Mouse (Mus musculus): Measurements from ENCODE around the gene Ldlrap1. TPM values are rescaled to one million over a fixed set of nuclear protein-coding genes. Genes with fewer than 3 reads are reported as not detected.

The Ldlrap1 gene
- polyA plus RNA-seq, 1 experiment, result 1.7 TPM

GRCm38 (mm10) chr4:134793213-134793956, 25.6 kb upstream of the Ldlrap1 start:
- no peaks in the 10 kb centered on the region for H3K27me3 ChIP-seq (ENCODE audit: control insufficient read depth, insufficient read depth, low read length)
- H3K27ac ChIP-seq (ENCODE audit: control insufficient read depth, insufficient read depth, low read depth, low read length), result no peak overlapping the region
- TF ChIP-seq CTCF (IDR thresholded peaks at IDR 0.05; ENCODE audit: control insufficient read depth, insufficient read depth, insufficient replicate concordance, low read depth, low read length) (no peak), POLR2A (IDR thresholded peaks at IDR 0.05; ENCODE audit: control insufficient read depth, low read depth, low read length) (no peak)
- no peak overlapping the region for H3K4me3 ChIP-seq (ENCODE audit: control insufficient read depth, low read depth, low read length)
- H3K36me3 ChIP-seq (ENCODE audit: control insufficient read depth, insufficient read depth, low read length), result no peaks in the 10 kb centered on the region
- H3K4me1 ChIP-seq (ENCODE audit: control insufficient read depth, insufficient read depth, low read length), result no peaks in the 10 kb centered on the region

GRCm38 (mm10) chr4:134791731-134792130, 23.9 kb upstream of the Ldlrap1 start:
- no peak for TF ChIP-seq POLR2A (IDR thresholded peaks at IDR 0.05; ENCODE audit: control insufficient read depth, low read depth, low read length)
- TF ChIP-seq CTCF (IDR thresholded peaks at IDR 0.05; ENCODE audit: control insufficient read depth, insufficient read depth, insufficient replicate concordance, low read depth, low read length), result no peak

GRCm38 (mm10) chr4:134786946-134787345, 19.1 kb upstream of the Ldlrap1 start:
- Histone ChIP-seq H3K4me3 (ENCODE audit: control insufficient read depth, low read depth, low read length) (no peak overlapping the region), H3K4me1 (ENCODE audit: control insufficient read depth, insufficient read depth, low read length) (peaks cover 4% of the 10 kb centered on the region; the same call in 1 of the 2 replicates), H3K27me3 (ENCODE audit: control insufficient read depth, insufficient read depth, low read length) (no peaks in the 10 kb centered on the region), H3K36me3 (ENCODE audit: control insufficient read depth, insufficient read depth, low read length) (no peaks in the 10 kb centered on the region), H3K27ac (ENCODE audit: control insufficient read depth, insufficient read depth, low read depth, low read length) (no peak overlapping the region)
- no peak for TF ChIP-seq POLR2A (IDR thresholded peaks at IDR 0.05; ENCODE audit: control insufficient read depth, low read depth, low read length)

More at GRCm38 (mm10) chr4:134791731-134792130, 23.9 kb upstream of the Ldlrap1 start:
- Histone ChIP-seq H3K36me3 (ENCODE audit: control insufficient read depth, insufficient read depth, low read length) (no peaks in the 10 kb centered on the region), H3K27me3 (ENCODE audit: control insufficient read depth, insufficient read depth, low read length) (no peaks in the 10 kb centered on the region), H3K4me3 (ENCODE audit: control insufficient read depth, low read depth, low read length) (no peak overlapping the region), H3K27ac (ENCODE audit: control insufficient read depth, insufficient read depth, low read depth, low read length) (no peak overlapping the region), H3K4me1 (ENCODE audit: control insufficient read depth, insufficient read depth, low read length) (peaks cover 4% of the 10 kb centered on the region; the same call in 1 of the 2 replicates)

GRCm38 (mm10) chr4:134784701-134785100, 16.9 kb upstream of the Ldlrap1 start:
- Histone ChIP-seq H3K36me3 (ENCODE audit: control insufficient read depth, insufficient read depth, low read length) (no peaks in the 10 kb centered on the region), H3K27me3 (ENCODE audit: control insufficient read depth, insufficient read depth, low read length) (no peaks in the 10 kb centered on the region), H3K27ac (ENCODE audit: control insufficient read depth, insufficient read depth, low read depth, low read length) (no peak overlapping the region), H3K4me1 (ENCODE audit: control insufficient read depth, insufficient read depth, low read length) (peaks cover 4% of the 10 kb centered on the region; the same call in 1 of the 2 replicates), H3K4me3 (ENCODE audit: control insufficient read depth, low read depth, low read length) (no peak overlapping the region)
- TF ChIP-seq CTCF (IDR thresholded peaks at IDR 0.05; ENCODE audit: control insufficient read depth, insufficient read depth, insufficient replicate concordance, low read depth, low read length), result peak; percentile 11; the same call in 1 of the 2 replicates
- no peak for TF ChIP-seq POLR2A (IDR thresholded peaks at IDR 0.05; ENCODE audit: control insufficient read depth, low read depth, low read length)

GRCm38 (mm10) chr4:134779136-134779934, 11.5 kb upstream of the Ldlrap1 start:
- Histone ChIP-seq H3K27ac (ENCODE audit: control insufficient read depth, insufficient read depth, low read depth, low read length) (no peak overlapping the region), H3K4me1 (ENCODE audit: control insufficient read depth, insufficient read depth, low read length) (peaks cover 4% of the 10 kb centered on the region), H3K4me3 (ENCODE audit: control insufficient read depth, low read depth, low read length) (no peak overlapping the region), H3K27me3 (ENCODE audit: control insufficient read depth, insufficient read depth, low read length) (no peaks in the 10 kb centered on the region), H3K36me3 (ENCODE audit: control insufficient read depth, insufficient read depth, low read length) (no peaks in the 10 kb centered on the region)
- TF ChIP-seq POLR2A (IDR thresholded peaks at IDR 0.05; ENCODE audit: control insufficient read depth, low read depth, low read length), result no peak
- TF ChIP-seq CTCF (IDR thresholded peaks at IDR 0.05; ENCODE audit: control insufficient read depth, insufficient read depth, insufficient replicate concordance, low read depth, low read length), result no peak

GRCm38 (mm10) chr4:134776246-134776645, 8.4 kb upstream of the Ldlrap1 start:
- TF ChIP-seq CTCF (IDR thresholded peaks at IDR 0.05; ENCODE audit: control insufficient read depth, insufficient read depth, insufficient replicate concordance, low read depth, low read length) (no peak), POLR2A (IDR thresholded peaks at IDR 0.05; ENCODE audit: control insufficient read depth, low read depth, low read length) (no peak)
- no peaks in the 10 kb centered on the region for H3K36me3 ChIP-seq (ENCODE audit: control insufficient read depth, insufficient read depth, low read length)
- H3K27me3 ChIP-seq (ENCODE audit: control insufficient read depth, insufficient read depth, low read length), result no peaks in the 10 kb centered on the region
- H3K4me3 ChIP-seq (ENCODE audit: control insufficient read depth, low read depth, low read length), result no peak overlapping the region
- H3K27ac ChIP-seq (ENCODE audit: control insufficient read depth, insufficient read depth, low read depth, low read length), result no peak overlapping the region
- H3K4me1 ChIP-seq (ENCODE audit: control insufficient read depth, insufficient read depth, low read length), result peaks cover 4% of the 10 kb centered on the region

GRCm38 (mm10) chr4:134775234-134775944, 7.6 kb upstream of the Ldlrap1 start:
- no peaks in the 10 kb centered on the region for H3K36me3 ChIP-seq (ENCODE audit: control insufficient read depth, insufficient read depth, low read length)
- H3K4me1 ChIP-seq (ENCODE audit: control insufficient read depth, insufficient read depth, low read length), result peaks cover 4% of the 10 kb centered on the region
- H3K27me3 ChIP-seq (ENCODE audit: control insufficient read depth, insufficient read depth, low read length), result no peaks in the 10 kb centered on the region
- TF ChIP-seq POLR2A (IDR thresholded peaks at IDR 0.05; ENCODE audit: control insufficient read depth, low read depth, low read length) (no peak), CTCF (IDR thresholded peaks at IDR 0.05; ENCODE audit: control insufficient read depth, insufficient read depth, insufficient replicate concordance, low read depth, low read length) (no peak)
- H3K27ac ChIP-seq (ENCODE audit: control insufficient read depth, insufficient read depth, low read depth, low read length), result no peak overlapping the region
- H3K4me3 ChIP-seq (ENCODE audit: control insufficient read depth, low read depth, low read length), result no peak overlapping the region

All from testis, adult 2 months (tissue).